Mouse (Mus musculus) liver, adult (tissue): Measurements from ENCODE around the gene Itsn1.

Source experiments
- GATA4 ChIP-seq: IDR thresholded peaks from 2 replicates; pipeline ENCODE4 v1.6.1; 2014; ENCODE audit warnings: mild to moderate bottlenecking, low read length; ENCODE audit not compliant: insufficient replicate concordance

Gene Itsn1

GRCm38 (mm10) chr16:91727433-91727832 lies 1.6 kb upstream of the Itsn1 start:
- no peak for TF ChIP-seq GATA4

- no peak; the same call in 1 of the 2 replicates for TF ChIP-seq GATA4
Observed at GRCm38 (mm10) chr16:91728123-91729065, 687 bp upstream of the Itsn1 start, which contains the start of gene Cryzl1. Gene Cryzl1, minus strand, starts transcription at chr16:91728975.

GRCm38 (mm10) chr16:91729821-91730441 lies 850 bp downstream of the Itsn1 start:
- no peak for TF ChIP-seq GATA4

GRCm38 (mm10) chr16:91730446-91730845 lies 1.4 kb downstream of the Itsn1 start:
- no peak for TF ChIP-seq GATA4

GRCm38 (mm10) chr16:91732816-91733215 lies 3.7 kb downstream of the Itsn1 start:
- no peak for TF ChIP-seq GATA4

GRCm38 (mm10) chr16:91734771-91735170 lies 5.7 kb downstream of the Itsn1 start:
- TF ChIP-seq GATA4 = no peak

- peak; percentile 29; the same call in 1 of the 2 replicates for TF ChIP-seq GATA4
Observed at GRCm38 (mm10) chr16:91736046-91736816, 7.2 kb downstream of the Itsn1 start.

GRCm38 (mm10) chr16:91738505-91738904 lies 9.4 kb downstream of the Itsn1 start:
- TF ChIP-seq GATA4 = no peak

- TF ChIP-seq GATA4 = no peak
Observed at GRCm38 (mm10) chr16:91740184-91740917, 11.3 kb downstream of the Itsn1 start.

GRCm38 (mm10) chr16:91740918-91741255 lies 11.8 kb downstream of the Itsn1 start:
- TF ChIP-seq GATA4 = no peak

GRCm38 (mm10) chr16:91743055-91743454 lies 14.0 kb downstream of the Itsn1 start:
- no peak for TF ChIP-seq GATA4

GRCm38 (mm10) chr16:91746101-91746950 lies 17.2 kb downstream of the Itsn1 start:
- TF ChIP-seq GATA4 = no peak

GRCm38 (mm10) chr16:91747567-91747966 lies 18.5 kb downstream of the Itsn1 start:
- no peak for TF ChIP-seq GATA4
